Mouse (Mus musculus): ENCODE data around the gene Serpine2.

Serpine2 gene

GRCm38 (mm10) chr1:79809447-79809846, 51.5 kb downstream of the Serpine2 start:
- no peak for DNase-seq

DNA sequence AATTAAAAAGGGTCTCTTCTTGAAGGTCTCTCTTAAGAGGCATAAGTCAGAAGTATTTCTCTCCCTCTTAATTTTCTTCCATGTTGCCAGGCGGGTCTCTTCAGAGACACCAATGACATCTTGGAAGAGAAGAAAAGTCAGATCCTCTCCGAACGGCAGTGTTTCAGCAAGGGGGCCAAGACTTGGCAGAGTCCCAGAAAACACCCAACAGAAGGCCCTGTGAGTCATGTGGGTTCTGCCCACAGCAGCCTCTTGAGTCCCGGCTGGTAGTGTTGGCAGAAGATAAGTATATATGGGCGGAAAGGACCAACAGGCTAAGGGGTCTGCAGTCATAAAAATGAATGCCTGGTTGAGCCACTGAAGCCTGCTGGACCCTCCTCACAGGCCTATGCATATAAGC, 54.1 kb downstream of the Serpine2 start:
- DNase-seq: no peak

DNA sequence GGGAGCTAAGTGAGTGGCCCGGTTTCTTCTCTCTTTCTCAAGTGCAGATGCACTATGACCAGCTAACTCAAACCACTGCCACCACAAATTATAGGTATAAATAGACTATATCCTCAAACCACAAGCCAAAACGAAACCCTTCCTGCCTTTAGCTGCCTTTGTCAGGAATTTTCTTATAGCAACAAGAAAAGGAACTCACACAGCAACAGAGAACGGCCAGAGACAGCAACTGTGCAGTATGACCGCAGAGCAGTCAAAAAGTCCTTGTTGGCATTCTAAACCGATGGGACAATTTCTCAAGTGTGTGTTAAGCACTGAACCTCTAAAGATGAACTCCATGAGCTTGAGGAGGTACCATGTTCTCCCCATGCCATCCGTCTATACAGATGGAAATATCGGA, 57.4 kb downstream of the Serpine2 start:
- no peak for DNase-seq

GRCm38 (mm10) chr1:79802858-79803427, 58.0 kb downstream of the Serpine2 start:
- DNase-seq: no peak

DNA sequence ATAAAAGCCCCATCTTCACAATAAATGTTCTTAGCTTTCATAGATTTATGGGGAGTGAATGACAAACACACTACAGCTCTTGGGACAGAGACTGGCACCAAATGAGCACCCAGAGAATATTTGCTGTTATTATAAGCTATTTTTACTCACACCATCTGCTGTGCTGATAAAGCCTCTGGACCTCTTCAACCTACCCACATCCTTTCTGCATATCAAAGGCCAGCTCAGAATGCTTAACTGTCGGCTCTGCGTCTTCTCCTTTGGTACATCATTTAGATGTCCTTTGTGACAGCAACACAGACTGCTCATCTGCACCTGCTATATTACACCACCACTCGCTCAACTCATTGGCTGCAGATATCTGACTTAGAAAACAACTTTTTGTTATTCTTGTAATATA, 63.9 kb downstream of the Serpine2 start:
- DNase-seq: no peak

DNA sequence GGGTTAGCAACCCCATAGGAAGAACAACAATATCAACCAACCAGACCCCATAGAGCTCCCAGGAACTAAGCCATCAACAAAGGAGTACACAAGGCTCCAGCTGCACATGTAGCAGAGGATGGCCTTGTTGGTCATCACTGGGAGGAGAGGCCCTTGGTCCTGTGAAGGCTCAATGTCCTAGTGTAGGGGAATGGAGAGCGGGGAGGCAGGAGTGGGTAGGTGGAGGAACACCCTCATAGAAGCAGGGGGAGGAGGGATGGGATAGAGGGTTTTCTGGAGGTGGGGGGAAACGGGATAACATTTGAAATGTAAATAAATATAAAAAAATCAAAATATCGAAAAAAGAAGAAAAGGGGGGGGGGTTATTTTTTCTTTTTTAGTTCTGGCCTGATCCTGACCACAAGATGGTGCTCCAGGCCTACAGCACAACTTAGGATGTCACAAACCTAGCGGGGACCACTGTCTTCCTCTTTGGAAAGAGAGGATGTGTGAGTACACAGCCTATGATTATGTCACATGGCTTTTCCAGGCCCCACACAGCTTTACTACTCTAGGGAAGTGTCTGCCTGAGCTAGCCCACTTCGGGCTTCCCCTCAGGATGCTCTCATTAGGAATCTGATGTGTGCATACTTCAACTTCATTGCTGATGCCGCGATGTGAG, 74.6 kb downstream of the Serpine2 start:
- no peak for DNase-seq

DNA sequence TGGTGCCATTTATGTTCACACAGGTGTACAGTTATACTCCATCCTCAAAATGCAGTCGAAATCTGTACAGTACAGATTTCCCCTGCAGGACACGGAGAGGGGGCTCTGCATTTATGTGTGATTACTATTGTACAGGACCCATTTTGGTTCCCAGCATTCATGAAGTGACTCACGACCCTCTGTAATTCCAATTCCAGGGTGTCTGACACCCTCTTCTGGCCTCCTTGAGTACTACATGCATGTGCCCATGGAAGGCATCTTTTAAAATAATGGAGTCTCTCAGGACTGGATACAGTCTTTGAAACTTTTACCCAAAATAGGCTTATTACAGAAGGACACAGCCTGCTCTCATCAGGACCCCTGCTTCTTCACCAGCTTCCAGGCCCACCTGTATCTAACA, 78.5 kb downstream of the Serpine2 start:
- DNase-seq: no peak

DNA sequence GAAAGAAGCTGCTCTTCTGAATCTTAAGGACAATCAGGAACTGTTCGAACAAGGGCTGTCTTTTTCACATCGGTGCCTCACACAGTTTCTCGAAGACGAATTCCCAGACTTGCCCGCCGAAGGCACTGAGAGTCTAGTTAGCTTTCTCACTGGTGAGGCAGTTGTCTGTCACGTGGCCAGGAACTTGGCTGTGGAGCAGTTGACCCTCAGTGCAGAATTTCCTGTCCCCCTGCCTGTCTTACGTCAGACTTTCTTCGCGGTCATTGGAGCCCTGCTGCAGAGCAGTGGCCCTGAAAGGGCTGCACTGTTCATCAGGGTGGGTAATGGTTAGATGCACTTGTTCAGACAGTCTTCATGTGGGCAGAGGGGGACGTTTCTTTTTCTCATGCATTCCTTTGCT, 83.0 kb downstream of the Serpine2 start:
- DNase-seq: no peak

GRCm38 (mm10) chr1:79775927-79776458, 85.0 kb downstream of the Serpine2 start, which contains the start of the genes Mrpl44 and Wdfy1:
TSS of gene Mrpl44 (plus strand) at chr1:79776018.
TSS of gene Wdfy1 (minus strand) at chr1:79776143.
- DNase-seq: peak; percentile 92

DNA sequence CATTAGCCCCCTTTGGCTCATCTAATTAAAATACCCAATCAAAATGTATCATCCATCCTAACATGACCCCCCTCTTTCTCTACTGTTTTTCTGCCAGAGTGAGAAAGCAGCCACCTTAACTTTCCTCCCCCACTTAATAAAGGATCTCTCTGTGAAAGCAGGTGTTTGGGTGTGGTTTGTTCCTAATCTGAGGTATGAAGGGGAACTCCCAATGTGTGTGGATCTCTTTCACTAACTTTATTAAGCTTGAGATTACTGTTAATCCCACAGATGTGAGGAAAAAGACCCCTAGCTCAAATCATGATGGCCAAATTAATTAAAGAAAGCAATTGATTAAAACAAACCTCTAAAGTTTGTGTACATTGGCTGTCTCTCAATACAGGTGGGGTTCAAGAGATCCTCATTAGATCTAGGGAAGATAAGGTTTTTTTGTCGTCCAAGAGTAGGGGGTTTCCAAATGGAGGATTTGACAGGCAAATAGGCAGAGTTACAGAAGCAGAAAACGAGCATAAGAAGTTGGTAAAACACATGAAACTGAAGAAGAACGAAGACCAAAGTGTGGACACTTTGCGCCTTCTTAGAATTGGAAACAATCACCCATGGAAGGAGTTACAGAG, 86.7 kb downstream of the Serpine2 start:
- DNase-seq: no peak

DNA sequence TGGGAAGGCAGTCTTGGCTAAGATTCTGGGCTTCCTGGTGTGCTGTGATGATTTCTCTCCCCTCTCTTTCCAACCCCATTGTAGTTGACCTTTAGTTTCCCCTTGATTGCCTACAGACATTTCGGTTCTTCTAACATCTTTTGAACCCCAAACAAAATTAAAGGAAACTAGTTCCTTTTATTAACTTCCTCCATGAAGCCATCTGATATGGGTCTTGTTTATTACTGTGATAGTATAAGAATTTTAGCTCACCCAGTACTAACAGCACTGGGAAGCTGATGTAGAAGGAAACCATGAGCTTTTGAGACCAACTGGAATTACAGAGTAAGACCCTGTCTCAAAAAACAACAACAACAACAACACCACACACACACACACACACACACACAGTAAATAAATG, 92.7 kb downstream of the Serpine2 start:
- no peak for DNase-seq

- no peak for DNase-seq
These were observed 96.5 kb downstream of the Serpine2 start for GRCm38 (mm10) chr1:79764483-79764882.

- no peak for DNase-seq
These were observed 96.9 kb downstream of the Serpine2 start for GRCm38 (mm10) chr1:79764031-79764430.

- peak; percentile 60 for DNase-seq
These were observed 98.4 kb downstream of the Serpine2 start for GRCm38 (mm10) chr1:79762282-79763250.

- DNase-seq: no peak
These were observed 99.1 kb downstream of the Serpine2 start for GRCm38 (mm10) chr1:79761917-79762271.

DNA sequence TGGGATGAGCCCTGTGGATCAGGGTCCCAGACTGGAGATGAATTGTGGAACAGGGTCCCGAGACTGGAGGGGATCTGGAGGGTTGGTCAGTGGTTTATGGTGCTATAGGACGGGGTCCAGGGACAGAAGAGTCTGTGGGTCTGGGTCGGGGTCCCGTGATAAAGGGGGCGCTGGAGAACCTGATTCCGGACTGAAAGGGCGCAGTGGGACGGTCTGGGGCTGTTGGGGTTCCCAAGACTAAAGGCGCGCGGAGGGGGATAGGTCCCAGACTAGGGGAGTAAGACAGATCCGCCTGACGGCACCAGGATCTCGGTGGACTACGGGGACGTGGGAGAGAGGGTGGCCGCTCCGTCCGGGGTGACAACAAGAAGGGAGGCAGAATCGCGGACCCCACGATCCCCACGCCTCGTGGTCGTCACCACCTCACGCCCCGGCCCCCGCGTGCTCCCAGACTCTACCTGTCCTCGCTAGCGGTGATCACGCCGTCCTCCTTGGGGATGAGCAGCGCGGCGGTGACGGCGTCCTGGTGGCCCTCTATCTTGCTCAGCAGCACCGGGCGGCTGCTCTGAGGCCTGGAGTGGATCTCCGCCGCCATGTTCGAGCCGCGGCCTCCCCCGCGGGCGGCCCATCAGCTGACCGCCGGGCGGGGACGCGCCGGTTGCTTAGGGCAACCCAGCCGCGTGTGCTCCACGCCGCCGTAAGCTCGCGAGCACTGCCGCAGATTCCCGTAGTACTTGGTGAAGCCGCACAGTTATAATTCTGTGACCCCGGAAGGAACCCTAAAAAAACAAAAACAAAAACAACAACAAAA, 99.7 kb downstream of the Serpine2 start:
- DNase-seq: peak; percentile 83

GRCm38 (mm10) chr1:79760656-79761055, 100.3 kb downstream of the Serpine2 start:
- peak; percentile 6 for DNase-seq

- DNase-seq: no peak
These were observed 101.5 kb downstream of the Serpine2 start for GRCm38 (mm10) chr1:79759436-79759972.

DNA sequence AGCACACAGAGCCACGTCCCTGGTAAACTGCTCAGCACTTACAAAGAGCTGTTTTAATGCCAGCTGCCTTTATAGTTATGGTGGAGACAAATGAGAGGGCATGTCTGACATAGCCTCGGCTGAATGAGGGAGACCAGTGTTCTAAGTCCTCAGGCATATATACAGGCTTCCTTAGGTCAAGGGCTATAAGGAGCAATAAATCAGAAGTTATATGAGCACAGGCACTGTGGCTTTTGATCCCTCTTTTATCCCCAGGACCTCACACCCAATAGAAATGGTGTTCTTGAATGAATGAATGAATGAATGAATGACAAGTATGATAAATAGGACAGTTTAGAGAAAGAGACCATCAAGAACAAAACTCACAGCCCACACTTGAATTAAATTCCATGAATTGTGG, 102.0 kb downstream of the Serpine2 start:
- DNase-seq: no peak

GRCm38 (mm10) chr1:79757597-79757996, 103.4 kb downstream of the Serpine2 start:
- no peak for DNase-seq

DNA sequence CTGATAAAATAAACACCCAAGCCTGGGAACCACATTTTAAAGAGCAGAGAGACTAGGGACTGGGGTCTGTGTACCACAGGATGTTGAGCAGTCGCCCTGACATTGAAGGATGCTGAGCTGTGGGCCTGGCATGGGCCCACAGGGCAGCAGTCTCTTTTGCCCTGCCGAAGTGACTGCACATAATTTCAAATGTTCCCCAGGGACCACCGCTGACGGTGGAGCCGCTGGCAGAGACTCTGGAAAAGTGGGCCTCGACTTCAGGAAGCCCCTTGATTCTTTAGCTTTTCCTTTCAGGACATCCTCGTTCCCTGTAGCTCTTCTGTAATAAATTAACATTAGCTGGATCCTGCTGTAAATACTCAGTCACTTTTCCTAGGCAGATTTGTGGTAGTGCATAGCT, 103.8 kb downstream of the Serpine2 start:
- no peak for DNase-seq

- DNase-seq: no peak
These were observed 104.6 kb downstream of the Serpine2 start for GRCm38 (mm10) chr1:79756417-79756816.
